Mouse (Mus musculus): ENCODE measurements around the gene Tia1. TPM values are rescaled to one million over a fixed set of nuclear protein-coding genes. Genes with fewer than 3 reads are reported as not detected.
A peak's percentile ranks its signal among the peaks of the same experiment; 100 is the strongest.
"Not testable (repeated sequence)": the region's sequence is repeated elsewhere in the genome, so short reads cannot be mapped to it uniquely, and the experiment has no call there.

The Tia1 gene
- polyA plus RNA-seq, 1 experiment = 15.2 TPM

DNA sequence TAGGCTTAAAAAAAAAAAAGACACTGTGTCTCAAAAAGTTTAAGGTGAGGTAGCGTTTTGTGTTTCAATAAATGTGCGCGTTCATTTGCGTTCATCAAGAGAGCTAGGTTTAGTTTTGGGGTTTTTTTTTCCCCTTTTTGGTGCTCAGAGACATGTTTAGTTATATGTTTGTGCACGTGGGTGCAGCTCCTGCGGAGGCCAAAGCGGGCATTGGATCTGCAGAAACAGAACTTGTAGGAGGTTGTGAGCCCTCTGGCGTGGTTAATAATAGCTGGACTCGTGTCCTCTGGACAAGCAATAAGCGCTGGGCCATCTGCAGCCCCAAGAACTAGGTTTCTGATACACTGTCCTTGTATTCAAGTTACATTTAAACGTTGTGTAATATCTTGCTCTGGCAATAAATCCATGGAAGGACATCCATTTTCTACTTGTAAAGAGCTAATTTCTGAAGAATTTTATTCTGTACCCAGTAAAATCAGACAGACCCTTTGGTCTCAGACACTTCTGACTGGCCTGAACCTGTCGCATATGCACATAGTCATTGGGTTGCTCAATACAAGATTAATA lies 32.0 kb upstream of the Tia1 start:
- Histone ChIP-seq H3K4me3 (ENCODE audit: insufficient read depth, low read depth, low read length) (peak overlapping the region; percentile 83), H3K27ac (replicated peaks; ENCODE audit: low read depth, low read length) (no peak overlapping the region), H3K4me1 (ENCODE audit: control insufficient read depth, insufficient read depth, insufficient read length, low read length) (0 out of 2 replicates have a peak, but pooled peaks cover 2% of the 10 kb centered on the region)

DNA sequence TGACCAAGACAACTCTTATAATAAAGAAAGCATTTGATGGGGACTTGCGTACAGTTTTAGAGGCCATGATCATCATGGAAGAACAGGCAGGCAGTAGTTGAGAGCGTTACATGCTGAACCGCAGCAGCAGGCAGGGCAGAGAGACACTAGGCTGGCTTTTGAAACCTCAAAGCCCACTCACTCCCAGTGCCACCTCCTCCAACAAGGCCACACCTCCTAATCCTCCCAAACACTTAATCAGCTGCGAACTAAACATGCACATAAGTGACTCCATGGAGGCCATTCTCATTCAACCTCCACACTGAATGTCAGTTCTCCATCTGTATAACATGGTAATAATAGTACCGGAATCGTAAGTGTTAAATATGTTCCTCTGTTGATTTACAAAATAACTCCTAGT lies 30.5 kb upstream of the Tia1 start:
- H3K4me3 ChIP-seq (ENCODE audit: insufficient read depth, low read depth, low read length) = no peak overlapping the region
- 0 out of 2 replicates have a peak, but pooled peaks cover 2% of the 10 kb centered on the region for H3K4me1 ChIP-seq (ENCODE audit: control insufficient read depth, insufficient read depth, insufficient read length, low read length)
- no peak overlapping the region for H3K27ac ChIP-seq (replicated peaks; ENCODE audit: low read depth, low read length)

DNA sequence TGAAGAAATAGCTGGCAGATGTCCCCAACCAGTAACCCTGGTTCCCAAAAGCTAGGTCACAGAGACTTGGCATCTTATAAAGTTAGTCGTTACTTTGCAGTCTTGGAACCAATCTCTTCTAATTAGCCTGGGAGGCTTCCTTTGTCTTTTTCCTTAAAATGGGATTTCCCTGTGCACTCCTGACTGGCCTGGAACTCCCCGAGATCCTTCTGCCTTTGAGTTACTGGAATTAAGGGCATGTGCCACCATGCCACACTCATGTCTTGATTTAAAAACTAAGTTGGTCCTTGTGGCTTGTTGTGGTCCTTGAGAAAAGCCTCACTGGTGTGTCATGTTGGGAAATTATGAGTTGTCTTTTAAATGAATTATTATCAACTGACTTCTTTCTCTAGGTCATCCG lies 25.7 kb upstream of the Tia1 start:
- Histone ChIP-seq H3K27ac (replicated peaks; ENCODE audit: low read depth, low read length) (no peak overlapping the region), H3K4me1 (ENCODE audit: control insufficient read depth, insufficient read depth, insufficient read length, low read length) (no peaks in the 10 kb centered on the region), H3K4me3 (ENCODE audit: insufficient read depth, low read depth, low read length) (no peak overlapping the region)

DNA sequence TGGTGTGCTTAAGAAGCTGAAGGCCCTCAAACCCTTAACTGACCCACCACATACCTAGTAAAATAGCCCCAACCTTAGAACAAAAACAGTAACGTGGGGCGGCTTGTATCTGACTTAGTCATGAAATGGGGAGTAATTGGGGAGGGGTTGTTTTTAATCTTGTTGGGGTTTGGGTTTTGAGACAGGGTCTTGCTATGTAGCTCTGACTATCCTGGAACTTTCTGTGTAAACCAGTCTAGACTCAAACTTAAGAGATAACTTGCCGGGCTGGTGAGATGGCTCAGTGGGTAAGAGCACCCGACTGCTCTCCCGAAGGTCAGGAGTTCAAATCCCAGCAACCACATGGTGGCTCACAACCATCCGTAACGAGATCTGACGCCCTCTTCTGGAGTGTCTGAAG lies 23.9 kb upstream of the Tia1 start:
- not testable (repeated sequence) for H3K27ac ChIP-seq (replicated peaks; ENCODE audit: low read depth, low read length); H3K4me3 ChIP-seq (ENCODE audit: insufficient read depth, low read depth, low read length); H3K4me1 ChIP-seq (ENCODE audit: control insufficient read depth, insufficient read depth, insufficient read length, low read length)

DNA sequence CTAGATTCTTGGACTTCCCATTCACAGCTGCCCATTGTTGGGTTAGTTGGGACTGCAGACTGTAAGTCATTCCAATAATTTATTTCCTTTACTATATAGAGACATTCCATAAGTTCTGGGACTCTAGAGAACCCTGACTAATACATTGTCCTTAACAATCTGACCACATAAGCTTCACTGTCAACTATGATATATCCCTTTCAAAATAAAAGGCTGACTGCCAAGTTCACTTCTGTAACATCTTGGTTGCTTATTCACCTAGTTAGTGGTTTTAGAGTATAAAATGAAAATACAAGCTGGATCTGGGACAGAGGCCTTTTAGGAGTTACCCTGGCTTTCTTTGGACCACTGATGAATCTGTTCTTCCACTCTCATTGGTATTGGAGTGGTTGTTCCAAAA lies 21.5 kb upstream of the Tia1 start:
- H3K4me1 ChIP-seq (ENCODE audit: control insufficient read depth, insufficient read depth, insufficient read length, low read length) = no peaks in the 10 kb centered on the region
- no peak overlapping the region for H3K4me3 ChIP-seq (ENCODE audit: insufficient read depth, low read depth, low read length)
- no peak overlapping the region for H3K27ac ChIP-seq (replicated peaks; ENCODE audit: low read depth, low read length)

DNA sequence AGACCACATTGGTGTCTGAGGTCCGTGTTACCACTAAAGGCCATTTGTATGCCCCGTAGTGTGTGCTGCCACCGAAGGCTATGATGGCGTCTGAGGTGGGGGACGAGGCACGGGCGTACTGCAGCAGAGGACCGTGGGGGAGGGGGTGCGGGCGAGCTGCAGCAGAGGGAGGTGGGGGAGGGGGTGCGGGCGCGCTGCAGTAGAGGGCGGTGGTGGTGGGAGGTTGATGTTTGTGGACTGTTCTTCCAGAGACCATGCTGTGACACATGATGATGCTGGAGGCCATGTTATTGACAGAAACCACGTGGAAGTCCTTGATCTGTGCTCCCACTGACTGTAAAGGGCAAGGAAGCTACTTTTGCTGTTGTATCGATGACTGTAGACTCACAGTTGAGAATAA lies 20.6 kb upstream of the Tia1 start:
- no peak overlapping the region for H3K4me3 ChIP-seq (ENCODE audit: insufficient read depth, low read depth, low read length)
- no peak overlapping the region for H3K27ac ChIP-seq (replicated peaks; ENCODE audit: low read depth, low read length)
- no peaks in the 10 kb centered on the region for H3K4me1 ChIP-seq (ENCODE audit: control insufficient read depth, insufficient read depth, insufficient read length, low read length)

DNA sequence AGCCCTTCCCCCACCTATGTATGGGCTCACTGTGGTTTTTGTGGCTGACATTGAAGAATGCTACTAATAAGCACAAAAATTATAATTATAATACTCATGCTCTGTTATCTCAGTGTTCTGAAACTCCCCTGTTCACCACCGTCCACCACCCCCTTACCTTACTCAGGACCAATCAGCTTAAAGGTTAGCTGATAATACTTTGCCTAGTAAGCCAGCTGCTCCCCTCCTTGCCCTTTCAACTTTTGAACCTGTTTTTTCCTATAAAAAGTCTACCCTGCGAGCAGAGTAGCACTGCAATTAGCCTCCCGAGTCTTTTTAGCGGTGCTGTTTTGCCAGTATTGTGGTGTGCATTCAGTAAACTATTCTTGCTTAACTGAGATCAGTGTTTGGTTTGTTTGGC lies 19.3 kb upstream of the Tia1 start:
- Histone ChIP-seq H3K4me1 (ENCODE audit: control insufficient read depth, insufficient read depth, insufficient read length, low read length) (no peaks in the 10 kb centered on the region), H3K4me3 (ENCODE audit: insufficient read depth, low read depth, low read length) (no peak overlapping the region), H3K27ac (replicated peaks; ENCODE audit: low read depth, low read length) (no peak overlapping the region)

DNA sequence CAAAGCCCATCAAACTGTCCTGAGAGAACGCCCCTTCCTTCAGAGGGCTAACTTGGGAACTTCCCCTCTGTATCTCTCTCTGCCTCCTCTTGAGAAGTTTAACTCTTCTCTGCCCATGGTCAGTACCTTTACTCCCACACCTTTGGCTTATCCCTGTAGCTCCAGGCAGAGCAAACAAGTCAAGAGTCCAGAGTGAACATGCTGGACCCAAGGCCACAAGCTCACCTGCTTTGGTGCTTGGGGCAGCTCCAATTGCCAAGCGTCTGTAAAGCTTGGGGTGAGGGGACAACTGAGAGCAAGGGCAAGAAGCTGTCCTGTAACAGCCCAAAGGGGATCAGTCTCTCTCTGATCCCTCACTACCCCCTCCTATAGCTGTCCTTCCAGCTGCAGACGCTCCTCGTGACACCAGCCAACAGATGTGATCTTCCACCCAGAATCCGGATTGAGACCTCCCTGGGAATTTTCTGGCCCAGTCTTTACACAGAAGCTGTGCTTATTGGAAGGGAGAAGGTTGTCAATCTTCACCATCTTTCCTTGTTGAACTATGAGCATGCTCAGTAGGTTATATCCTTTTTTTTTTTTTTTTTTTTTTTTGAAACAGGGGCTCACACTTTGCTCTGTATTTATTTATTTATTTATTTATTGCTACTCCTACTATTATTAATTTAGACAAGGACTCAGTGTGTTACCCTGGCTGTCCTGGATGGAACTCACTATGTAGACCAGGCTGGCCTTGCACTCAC lies 18.5 kb upstream of the Tia1 start:
- H3K4me1 ChIP-seq (ENCODE audit: control insufficient read depth, insufficient read depth, insufficient read length, low read length) = no peaks in the 10 kb centered on the region
- no peak overlapping the region for H3K4me3 ChIP-seq (ENCODE audit: insufficient read depth, low read depth, low read length)
- H3K27ac ChIP-seq (replicated peaks; ENCODE audit: low read depth, low read length) = no peak overlapping the region

DNA sequence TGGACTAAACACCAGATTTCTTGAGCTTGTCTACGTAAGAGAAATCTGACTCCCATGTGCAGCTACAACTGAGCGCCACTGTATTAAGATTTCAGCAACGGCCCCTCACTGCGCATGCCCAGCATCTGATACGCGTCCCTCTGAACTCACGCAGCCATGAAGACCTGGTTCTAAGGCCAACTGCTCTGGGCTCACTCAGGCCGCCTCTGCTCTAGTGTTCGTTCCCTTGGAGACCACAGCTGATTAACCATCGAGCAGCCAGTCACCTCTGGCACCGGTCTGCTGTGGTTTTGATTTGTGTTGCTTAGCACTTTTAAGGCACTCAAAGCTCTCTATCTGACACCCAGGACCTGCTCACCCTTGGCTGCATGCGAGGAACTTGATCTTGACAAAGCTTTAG lies 16.7 kb upstream of the Tia1 start:
- Histone ChIP-seq H3K4me3 (ENCODE audit: insufficient read depth, low read depth, low read length) (no peak overlapping the region), H3K4me1 (ENCODE audit: control insufficient read depth, insufficient read depth, insufficient read length, low read length) (no peaks in the 10 kb centered on the region), H3K27ac (replicated peaks; ENCODE audit: low read depth, low read length) (no peak overlapping the region)

DNA sequence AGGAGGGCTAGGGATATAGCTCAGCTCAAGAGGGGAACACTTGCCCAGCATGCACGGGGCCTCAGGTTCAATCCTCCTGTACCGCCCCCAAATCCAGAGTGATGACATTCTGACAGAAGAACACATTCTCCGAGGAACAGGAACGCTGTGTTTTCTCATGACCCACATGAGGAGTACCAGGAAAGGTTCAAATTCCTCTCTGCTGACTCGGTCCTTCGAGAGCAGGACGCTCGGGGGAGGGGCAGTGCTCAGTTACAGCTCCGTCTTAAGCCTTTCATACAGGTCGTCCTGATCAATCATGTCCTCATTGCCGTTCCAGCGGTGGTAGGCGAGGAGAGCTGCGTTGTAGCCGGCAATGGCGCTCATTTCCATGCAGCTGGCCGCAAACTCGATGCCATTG lies 15.6 kb upstream of the Tia1 start:
- Histone ChIP-seq H3K4me1 (ENCODE audit: control insufficient read depth, insufficient read depth, insufficient read length, low read length) (no peaks in the 10 kb centered on the region), H3K4me3 (ENCODE audit: insufficient read depth, low read depth, low read length) (no peak overlapping the region), H3K27ac (replicated peaks; ENCODE audit: low read depth, low read length) (no peak overlapping the region)

DNA sequence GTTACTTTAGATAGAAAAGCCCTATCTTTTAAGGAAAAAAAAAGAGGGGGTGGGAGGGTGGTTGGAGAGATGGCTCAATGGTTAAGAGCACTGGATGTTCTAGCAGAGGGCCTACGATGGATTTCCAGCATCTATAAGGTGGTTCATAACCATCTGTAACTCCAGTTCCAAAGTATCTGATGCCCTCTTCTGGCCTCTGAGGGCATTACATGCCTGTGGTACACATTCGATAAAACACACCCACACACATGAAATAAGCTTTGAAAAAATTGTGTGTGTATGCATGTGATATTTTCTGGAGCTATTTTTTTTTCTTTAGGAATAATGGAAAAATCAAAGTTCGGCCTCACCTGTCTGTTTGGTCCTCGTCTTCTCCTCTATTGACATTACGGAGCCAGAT lies 12.7 kb upstream of the Tia1 start:
- H3K4me3 ChIP-seq (ENCODE audit: insufficient read depth, low read depth, low read length) = no peak overlapping the region
- peaks cover 5% of the 10 kb centered on the region; the same call in 1 of the 2 replicates for H3K4me1 ChIP-seq (ENCODE audit: control insufficient read depth, insufficient read depth, insufficient read length, low read length)

DNA sequence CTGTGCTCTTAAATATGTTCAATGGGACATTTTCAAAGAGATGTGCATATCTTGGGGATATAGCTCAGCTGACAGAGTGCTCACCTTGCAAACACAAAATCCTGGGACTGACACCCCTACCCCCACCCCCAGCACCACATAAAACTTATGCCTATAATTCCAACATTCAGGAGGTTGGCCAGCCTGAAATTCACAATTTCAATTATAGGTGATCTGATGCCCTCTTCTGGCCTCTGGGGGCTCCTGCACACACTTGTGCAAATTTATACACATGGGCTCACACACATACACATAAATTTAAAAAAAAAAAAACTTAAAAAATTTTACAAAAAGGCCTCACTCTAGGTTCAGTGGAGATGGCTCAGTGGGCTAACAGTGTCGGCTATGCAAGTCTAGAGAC lies 10.8 kb upstream of the Tia1 start:
- H3K4me3 ChIP-seq (ENCODE audit: insufficient read depth, low read depth, low read length) = no peak overlapping the region
- H3K4me1 ChIP-seq (ENCODE audit: control insufficient read depth, insufficient read depth, insufficient read length, low read length) = peaks cover 5% of the 10 kb centered on the region; the same call in 1 of the 2 replicates
- no peak overlapping the region for H3K27ac ChIP-seq (replicated peaks; ENCODE audit: low read depth, low read length)

More for the DNA sequence above, 12.7 kb upstream of the Tia1 start:
- no peak overlapping the region for H3K27ac ChIP-seq (replicated peaks; ENCODE audit: low read depth, low read length)

DNA sequence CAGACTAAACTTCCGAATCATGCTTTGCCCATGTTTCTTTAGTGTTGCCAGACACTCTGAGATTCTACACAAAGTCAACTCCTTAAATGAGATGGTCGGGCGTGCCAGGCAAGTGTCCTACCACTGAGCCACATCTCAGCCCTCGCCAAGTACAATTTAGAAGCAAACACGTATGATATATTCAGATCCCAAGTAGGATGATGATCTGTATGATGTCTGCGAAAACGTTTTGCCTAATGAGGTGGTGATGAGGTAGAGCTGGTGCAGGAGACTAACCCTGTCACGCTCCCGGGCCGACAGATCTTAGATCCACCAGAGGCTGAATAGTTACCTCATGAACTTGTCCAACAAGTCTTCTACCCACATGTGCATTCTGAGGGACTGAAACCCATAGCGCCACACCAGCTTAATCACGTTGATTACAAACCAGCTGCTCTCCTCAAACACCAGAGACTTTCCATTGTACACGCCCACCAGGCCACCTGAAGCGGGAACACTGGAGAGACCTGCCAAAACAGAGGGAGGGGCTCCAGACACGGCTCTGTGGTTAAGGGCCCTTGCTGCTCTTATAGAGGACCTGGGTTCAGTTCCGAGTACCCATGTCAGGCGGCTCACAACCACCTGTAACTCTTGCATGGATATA lies 9.8 kb upstream of the Tia1 start:
- Histone ChIP-seq H3K27ac (replicated peaks; ENCODE audit: low read depth, low read length) (no peak overlapping the region), H3K4me1 (ENCODE audit: control insufficient read depth, insufficient read depth, insufficient read length, low read length) (peaks cover 5% of the 10 kb centered on the region; the same call in 1 of the 2 replicates), H3K4me3 (ENCODE audit: insufficient read depth, low read depth, low read length) (no peak overlapping the region)

DNA sequence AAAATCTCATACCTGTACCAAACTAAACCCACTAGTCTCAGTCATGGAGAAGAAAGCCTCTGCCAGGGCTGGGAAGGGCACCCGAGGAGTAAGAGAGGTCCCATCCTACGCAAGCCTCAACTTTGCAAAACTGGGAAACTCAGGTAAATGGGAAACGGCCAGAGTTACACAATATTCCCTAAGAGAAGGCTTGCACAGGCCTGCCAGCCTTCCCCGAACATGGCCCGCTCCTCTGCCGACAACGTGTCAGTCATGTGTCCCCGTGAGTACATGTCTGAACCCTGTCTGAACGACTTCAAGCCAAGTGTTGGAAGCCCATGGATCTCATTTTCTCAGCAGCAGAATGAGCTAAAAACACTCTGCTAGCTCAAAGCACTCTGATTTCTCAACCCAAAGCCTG lies 9.0 kb upstream of the Tia1 start:
- Histone ChIP-seq H3K27ac (replicated peaks; ENCODE audit: low read depth, low read length) (peak overlapping the region; percentile 37), H3K4me1 (ENCODE audit: control insufficient read depth, insufficient read depth, insufficient read length, low read length) (peaks cover 5% of the 10 kb centered on the region), H3K4me3 (ENCODE audit: insufficient read depth, low read depth, low read length) (peak overlapping the region; percentile 31; the same call in 1 of the 2 replicates)

DNA sequence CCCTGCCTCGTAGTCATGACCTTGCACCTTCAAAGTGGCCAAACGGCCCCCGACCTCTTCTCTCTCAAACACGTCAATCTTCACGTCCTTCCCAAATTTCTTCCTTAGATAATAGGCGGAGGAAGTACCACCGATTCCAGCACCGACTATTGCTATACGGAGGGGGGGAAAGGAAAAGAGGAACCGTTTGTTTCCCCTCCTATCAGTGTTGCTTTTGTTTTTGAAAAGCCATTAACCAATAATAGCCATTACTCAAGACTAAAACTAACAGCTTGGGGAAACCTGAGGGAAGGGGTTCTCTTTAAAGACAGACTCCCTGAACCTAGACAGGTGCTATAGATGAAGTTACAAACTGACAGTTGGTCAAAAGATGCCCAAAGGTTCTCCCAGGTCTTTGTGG lies 8.1 kb upstream of the Tia1 start:
- H3K4me3 ChIP-seq (ENCODE audit: insufficient read depth, low read depth, low read length) = peak overlapping the region; percentile 87
- H3K4me1 ChIP-seq (ENCODE audit: control insufficient read depth, insufficient read depth, insufficient read length, low read length) = peaks cover 8% of the 10 kb centered on the region
- no peak overlapping the region for H3K27ac ChIP-seq (replicated peaks; ENCODE audit: low read depth, low read length)
